Mouse (Mus musculus) brown adipose tissue, adult 24 weeks (tissue): ENCODE data around the gene Krt35. TPM values are rescaled to one million over a fixed set of nuclear protein-coding genes. Genes with fewer than 3 reads are reported as not detected.

Experiments used
- H3K27ac ChIP-seq: fragments of 200-500 bp; replicated peaks from 2 replicates; pipeline ENCODE4 v1.5.1; 2012; ENCODE audit warnings: low read depth, mild to moderate bottlenecking, low read length
- H3K4me1 ChIP-seq: fragments of 200-500 bp; 2 replicates; pipeline ENCODE4 v1.6.1; 2012; ENCODE audit warnings: low read length, mixed read lengths; ENCODE audit not compliant: control insufficient read depth, insufficient read depth, insufficient read length
- H3K4me3 ChIP-seq: fragments of 200-500 bp; 2 replicates; pipeline ENCODE4 v1.5.1; 2012; ENCODE audit warnings: low read depth, mild to moderate bottlenecking, low read length, moderate library complexity; ENCODE audit not compliant: insufficient read depth
- polyA plus RNA-seq: library from polyadenylated mRNA; stranded (reverse); fragments of >200 nt; gene quantifications from 2 replicates; pipeline ENCODE4 v1.2.4, GENCODE M21; 2012; ENCODE audit not compliant: missing spikeins, insufficient read depth, insufficient read length

Krt35 gene
- not detected in 2 replicates for polyA plus RNA-seq

- Histone ChIP-seq H3K4me3 (no peak within 1 kb of the TSS), H3K27ac (no peak within 1 kb of the TSS), H3K4me1 (no peaks in the 10 kb centered on the region)
Measured at GRCm38 (mm10) chr11:100096141-100096540, at the start of gene Krt35. TSS of gene Krt35 (minus strand) at chr11:100096241.

GRCm38 (mm10) chr11:100145104-100145503 is 49.1 kb upstream of the Krt35 start:
- Histone ChIP-seq H3K27ac (no peak overlapping the region), H3K4me1 (no peaks in the 10 kb centered on the region), H3K4me3 (no peak overlapping the region)

GRCm38 (mm10) chr11:100140966-100141365 is 44.9 kb upstream of the Krt35 start:
- no peaks in the 10 kb centered on the region for H3K4me1 ChIP-seq
- no peak overlapping the region for H3K27ac ChIP-seq
- no peak overlapping the region for H3K4me3 ChIP-seq

- Histone ChIP-seq H3K4me3 (no peak overlapping the region), H3K27ac (no peak overlapping the region), H3K4me1 (no peaks in the 10 kb centered on the region)
Measured at GRCm38 (mm10) chr11:100139391-100139790, 43.4 kb upstream of the Krt35 start.

- H3K4me3 ChIP-seq = no peak overlapping the region
- H3K27ac ChIP-seq = no peak overlapping the region
- H3K4me1 ChIP-seq = no peaks in the 10 kb centered on the region
Measured at GRCm38 (mm10) chr11:100138809-100139208, 42.8 kb upstream of the Krt35 start.

GRCm38 (mm10) chr11:100137693-100138092 is 41.7 kb upstream of the Krt35 start:
- Histone ChIP-seq H3K27ac (no peak overlapping the region), H3K4me3 (no peak overlapping the region), H3K4me1 (no peaks in the 10 kb centered on the region)

GRCm38 (mm10) chr11:100136559-100136958 is 40.5 kb upstream of the Krt35 start:
- H3K4me1 ChIP-seq = no peaks in the 10 kb centered on the region
- H3K4me3 ChIP-seq = no peak overlapping the region
- H3K27ac ChIP-seq = no peak overlapping the region

GRCm38 (mm10) chr11:100135731-100136130 is 39.7 kb upstream of the Krt35 start, which contains the start of gene Krt15:
TSS of gene Krt15 (minus strand) at chr11:100135928.
- no peak within 1 kb of the TSS for H3K4me3 ChIP-seq
- no peaks in the 10 kb centered on the region for H3K4me1 ChIP-seq
- H3K27ac ChIP-seq = no peak within 1 kb of the TSS

GRCm38 (mm10) chr11:100124901-100125300 is 28.9 kb upstream of the Krt35 start:
- H3K4me1 ChIP-seq = no peaks in the 10 kb centered on the region
- H3K27ac ChIP-seq = no peak overlapping the region
- H3K4me3 ChIP-seq = no peak overlapping the region

- no peaks in the 10 kb centered on the region for H3K4me1 ChIP-seq
- H3K27ac ChIP-seq = no peak within 1 kb of the TSS
- H3K4me3 ChIP-seq = no peak within 1 kb of the TSS
Measured at GRCm38 (mm10) chr11:100121466-100121865, 25.4 kb upstream of the Krt35 start, which contains the start of gene Krt13. TSS of gene Krt13 (minus strand) at chr11:100121566.

GRCm38 (mm10) chr11:100120331-100120730 is 24.3 kb upstream of the Krt35 start:
- H3K4me1 ChIP-seq = no peaks in the 10 kb centered on the region
- no peak overlapping the region for H3K4me3 ChIP-seq

GRCm38 (mm10) chr11:100113742-100114029 is 17.6 kb upstream of the Krt35 start:
- Histone ChIP-seq H3K27ac (no peak overlapping the region), H3K4me3 (no peak overlapping the region), H3K4me1 (peaks cover 3% of the 10 kb centered on the region; the same call in 1 of the 2 replicates)

More at GRCm38 (mm10) chr11:100120331-100120730, 24.3 kb upstream of the Krt35 start:
- H3K27ac ChIP-seq = no peak overlapping the region

- Histone ChIP-seq H3K4me1 (peaks cover 3% of the 10 kb centered on the region; the same call in 1 of the 2 replicates), H3K4me3 (no peak overlapping the region), H3K27ac (no peak overlapping the region)
Measured at GRCm38 (mm10) chr11:100112935-100113741, 17.1 kb upstream of the Krt35 start.

- no peak within 1 kb of the TSS for H3K27ac ChIP-seq
- H3K4me3 ChIP-seq = no peak within 1 kb of the TSS
- peaks cover 3% of the 10 kb centered on the region; the same call in 1 of the 2 replicates for H3K4me1 ChIP-seq
Measured at GRCm38 (mm10) chr11:100105576-100106122, 9.6 kb upstream of the Krt35 start, which contains the start of gene Krt36. TSS of gene Krt36 (minus strand) at chr11:100105626.

- Histone ChIP-seq H3K4me3 (no peak overlapping the region), H3K27ac (no peak overlapping the region), H3K4me1 (no peaks in the 10 kb centered on the region)
Measured at GRCm38 (mm10) chr11:100102693-100103429, 6.8 kb upstream of the Krt35 start.
